Mouse (Mus musculus): ENCODE measurements around the gene Vkorc1l1.

DNA sequence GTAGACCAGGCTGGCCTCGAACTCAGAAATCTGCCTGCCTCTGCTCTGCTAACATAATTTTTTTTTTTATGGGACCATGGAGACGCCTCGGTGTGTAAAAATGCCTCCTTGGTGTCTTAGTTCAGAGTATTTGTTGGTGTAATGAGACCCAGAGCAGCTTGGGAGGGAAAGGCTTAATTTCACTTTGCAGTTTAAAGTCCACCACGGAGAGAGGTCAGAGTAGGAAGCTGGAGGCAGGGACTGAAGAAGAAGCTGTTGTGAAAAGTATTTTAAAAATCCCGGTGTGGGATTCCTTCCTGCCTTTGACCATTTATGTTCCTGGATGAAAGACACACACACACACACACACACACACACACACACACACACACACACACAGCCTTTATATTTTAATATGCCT, 15.8 kb upstream of the Vkorc1l1 start:
- TF ChIP-seq CTCF (IDR thresholded peaks at IDR 0.05), result no peak
- no peak for TF ChIP-seq EP300 (IDR thresholded peaks at IDR 0.05)

Measured in lung, postnatal 0 days (tissue).